Mouse (Mus musculus): ENCODE results near the gene H2al2a.

H2al2a gene

DNA sequence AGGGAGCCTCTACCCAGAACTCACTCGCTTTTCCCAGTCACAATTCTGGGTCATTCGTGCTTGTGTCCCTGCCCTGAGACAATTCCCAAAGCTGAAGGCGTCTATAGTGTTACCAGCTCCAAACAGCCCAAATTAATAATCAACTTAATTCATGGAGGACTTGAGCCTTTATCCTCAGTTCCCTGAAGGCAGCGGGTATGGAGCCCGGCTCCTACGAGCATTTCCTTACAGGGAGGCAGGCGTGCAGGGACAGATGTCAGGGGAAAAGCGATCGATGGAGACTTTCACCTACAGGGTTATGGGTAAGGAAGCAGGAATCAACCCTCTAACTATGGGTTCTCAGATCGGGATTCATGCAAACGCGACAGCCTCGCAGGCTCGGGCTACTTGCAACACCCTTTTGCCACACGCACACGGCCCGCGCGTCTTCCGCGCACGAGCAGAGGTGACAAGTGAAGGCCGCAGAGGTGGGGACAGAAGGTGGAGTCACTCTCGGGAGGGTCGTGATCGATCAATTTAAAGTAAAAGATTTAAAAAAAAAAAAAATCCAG lies 34.6 kb upstream of the H2al2a start:
- in situ Hi-C loops (cut with MboI; ENCODE audit: low pct_unique_long_range_greater_than_20kb in 1 of 2, low sequenced_read_pairs in 2 of 2, unreplicated experiment in 1 of 2) = loop anchor here in 1 of 2 experiments (10.0 kb wide), 1 partner anchor 663 kb away; the partner anchor contains the start of gene Spag6

DNA sequence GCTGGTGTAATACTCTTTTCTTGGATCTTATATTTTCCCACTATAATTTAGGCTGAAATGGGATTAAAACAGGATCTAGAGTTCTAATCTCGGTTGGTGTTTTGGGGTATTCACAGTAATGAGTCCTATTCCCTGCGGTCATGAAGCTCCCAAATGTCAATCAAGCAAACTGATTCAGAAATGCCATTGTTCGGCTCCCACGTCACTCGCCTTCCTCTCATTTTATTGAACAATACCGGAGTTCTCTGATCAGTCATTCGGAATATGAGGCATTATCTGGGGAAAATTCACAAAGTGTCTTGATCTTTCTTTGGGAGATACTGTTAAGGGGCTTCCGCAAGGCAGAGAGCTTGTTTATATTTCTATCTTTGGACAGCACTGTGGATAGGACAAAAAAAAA lies 33.8 kb upstream of the H2al2a start:
- in situ Hi-C loops (cut with MboI; ENCODE audit: low pct_unique_long_range_greater_than_20kb in 1 of 2, low sequenced_read_pairs in 2 of 2, unreplicated experiment in 1 of 2) = loop anchor here in 1 of 2 experiments (10.0 kb wide), 1 partner anchor 664 kb away; the partner anchor contains the start of gene Spag6

DNA sequence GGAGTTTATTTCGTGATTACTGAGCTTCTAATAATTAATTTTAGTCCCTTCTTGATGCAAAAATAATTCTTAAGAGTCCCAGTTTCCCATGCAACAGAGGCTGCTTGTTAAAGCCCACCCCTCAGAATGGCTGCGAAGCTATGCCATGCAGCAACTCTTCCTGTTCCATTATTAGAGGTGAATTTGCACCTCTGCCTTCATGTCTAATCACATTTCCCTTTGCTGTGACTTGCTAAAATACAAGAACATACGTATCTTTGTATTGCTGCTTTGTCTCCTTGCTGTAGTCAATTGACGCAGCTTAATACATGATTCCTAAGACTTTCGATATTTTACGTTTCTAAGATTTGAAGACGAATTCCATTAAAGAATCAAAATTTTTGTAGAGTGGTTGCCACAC lies 32.9 kb upstream of the H2al2a start:
- in situ Hi-C loops (cut with MboI; ENCODE audit: low pct_unique_long_range_greater_than_20kb in 1 of 2, low sequenced_read_pairs in 2 of 2, unreplicated experiment in 1 of 2) = loop anchor here (5.0 to 10.0 kb wide), 2 partner anchors 57 to 665 kb away; partner anchors contain the start of gene Spag6 (in 1 of the 2)

DNA sequence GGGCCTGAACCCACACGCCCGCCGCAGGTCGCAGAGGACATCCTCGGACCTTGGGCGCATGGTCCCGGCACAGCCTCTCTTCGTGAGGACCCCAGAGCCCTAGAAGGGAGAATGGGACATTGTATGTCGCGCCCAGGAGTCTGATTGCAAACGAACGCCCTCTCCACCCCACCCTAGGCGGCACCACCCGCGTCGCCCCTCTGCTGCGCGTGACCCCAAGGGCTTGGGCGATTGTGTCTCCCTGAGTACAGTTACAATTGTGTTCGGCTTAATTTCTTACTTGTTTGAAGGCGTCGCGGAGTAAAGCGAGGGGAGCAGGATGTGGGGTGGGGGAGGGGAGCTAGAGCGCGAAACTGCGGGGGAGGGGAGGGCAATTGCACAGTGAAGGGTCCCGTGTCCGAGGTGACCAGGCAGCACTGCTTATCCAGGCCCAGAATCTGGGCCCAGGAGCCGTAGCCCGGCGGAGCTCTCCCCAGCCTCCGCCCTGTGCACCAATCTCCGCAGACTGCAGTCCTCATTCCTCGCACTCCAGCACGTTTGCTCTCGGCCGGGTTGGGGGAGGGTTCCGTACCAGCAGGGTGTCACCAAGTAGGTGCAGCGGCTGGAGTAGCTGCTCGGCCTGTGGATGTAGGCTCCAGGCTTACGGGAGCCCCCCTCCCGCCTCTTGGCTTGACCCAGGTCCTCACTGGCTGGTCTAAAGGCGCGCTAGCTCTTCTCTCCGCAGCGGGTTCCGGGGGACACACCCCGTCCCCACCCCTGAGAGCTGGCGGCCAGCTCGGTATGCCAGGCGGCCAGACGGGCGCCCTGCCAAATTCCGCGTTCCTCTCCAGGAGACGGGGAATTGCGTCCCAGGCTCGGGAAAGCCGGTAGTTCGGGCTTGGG lies 31.6 kb upstream of the H2al2a start:
- in situ Hi-C loops (cut with MboI; ENCODE audit: low pct_unique_long_range_greater_than_20kb in 1 of 2, low sequenced_read_pairs in 2 of 2, unreplicated experiment in 1 of 2) = loop anchor here in 1 of 2 experiments (5.0 kb wide), 1 partner anchor 56 kb away; no protein-coding TSS in a partner anchor

DNA sequence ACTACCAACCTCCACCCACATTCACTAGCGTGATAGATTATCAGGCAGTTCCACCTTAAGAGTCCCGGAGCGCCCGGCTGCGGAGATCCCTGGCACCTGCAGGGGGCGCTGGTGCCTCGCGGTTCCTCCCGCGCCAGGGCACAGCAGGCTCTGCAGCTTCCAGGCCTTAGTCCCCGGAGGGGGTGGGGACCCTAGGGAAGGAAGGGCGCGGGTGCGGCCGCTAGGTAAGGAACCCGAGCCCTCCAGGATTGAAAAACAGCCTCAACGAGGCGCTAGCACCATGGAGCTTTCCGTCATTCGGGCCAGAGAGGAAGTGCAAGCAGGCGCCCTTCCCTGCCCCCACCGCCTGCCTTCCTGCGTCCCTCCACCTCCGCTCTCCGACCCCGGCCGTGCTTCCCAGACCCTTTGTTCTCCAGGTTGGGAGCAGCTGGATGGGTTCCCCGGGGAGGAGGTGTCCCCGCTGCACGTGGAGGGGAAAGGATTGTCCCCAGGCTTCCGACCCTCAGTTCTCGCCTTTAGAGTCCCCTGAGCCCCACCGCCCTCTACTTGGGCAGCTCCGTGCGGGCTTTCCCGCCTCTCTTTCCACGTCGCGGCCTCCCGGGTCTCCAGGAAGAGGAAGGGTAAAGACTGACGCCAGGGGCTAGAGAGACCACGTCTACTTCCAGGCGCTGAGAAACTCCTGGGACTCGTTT lies 30.8 kb upstream of the H2al2a start:
- in situ Hi-C loops (cut with MboI; ENCODE audit: low pct_unique_long_range_greater_than_20kb in 1 of 2, low sequenced_read_pairs in 2 of 2, unreplicated experiment in 1 of 2) = loop anchor here in 1 of 2 experiments (5.0 kb wide), 1 partner anchor 55 kb away; no protein-coding TSS in a partner anchor

DNA sequence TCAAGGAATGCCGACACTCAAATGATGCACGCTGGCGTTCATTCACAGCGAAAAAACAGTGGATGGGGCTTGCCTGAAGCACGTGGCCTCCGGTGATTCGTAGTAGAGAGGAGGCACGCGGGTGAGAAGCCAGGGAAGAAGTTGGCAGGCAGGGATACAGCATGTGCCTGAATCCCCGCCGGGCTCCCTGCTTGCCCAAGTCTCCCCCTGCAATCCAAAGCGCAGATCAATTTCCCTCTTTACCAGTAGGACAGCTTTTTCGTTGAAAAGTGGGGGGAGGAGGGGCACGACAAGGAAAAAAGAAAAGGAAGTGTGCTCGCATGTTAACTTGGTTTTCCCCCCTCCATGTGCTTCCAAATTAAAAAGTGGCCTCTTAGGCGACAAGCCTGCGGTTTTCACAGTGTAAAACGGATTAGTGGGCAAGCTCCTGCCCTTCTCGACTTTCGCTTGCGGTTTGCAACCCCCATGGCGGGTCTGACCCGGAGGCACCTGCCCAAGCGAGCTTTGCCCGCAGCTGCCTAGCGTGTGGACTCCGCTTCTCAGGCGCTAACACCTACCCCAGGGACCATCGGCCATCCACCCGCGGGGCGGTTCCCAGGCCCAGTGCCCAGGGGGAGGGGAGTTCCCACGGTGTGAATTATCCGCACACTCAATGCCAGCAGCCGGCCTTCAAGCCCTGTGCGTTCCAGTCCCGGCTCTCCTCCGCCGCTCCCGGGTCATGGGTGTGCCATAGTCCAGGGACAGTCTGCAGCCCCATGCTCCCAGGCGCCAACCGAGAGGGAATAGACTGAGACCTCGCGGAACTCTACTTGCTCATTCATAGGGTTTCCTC lies 29.6 kb upstream of the H2al2a start:
- in situ Hi-C loops (cut with MboI; ENCODE audit: low pct_unique_long_range_greater_than_20kb in 1 of 2, low sequenced_read_pairs in 2 of 2, unreplicated experiment in 1 of 2) = loop anchor here in 1 of 2 experiments (5.0 kb wide), 1 partner anchor 54 kb away; no protein-coding TSS in a partner anchor

DNA sequence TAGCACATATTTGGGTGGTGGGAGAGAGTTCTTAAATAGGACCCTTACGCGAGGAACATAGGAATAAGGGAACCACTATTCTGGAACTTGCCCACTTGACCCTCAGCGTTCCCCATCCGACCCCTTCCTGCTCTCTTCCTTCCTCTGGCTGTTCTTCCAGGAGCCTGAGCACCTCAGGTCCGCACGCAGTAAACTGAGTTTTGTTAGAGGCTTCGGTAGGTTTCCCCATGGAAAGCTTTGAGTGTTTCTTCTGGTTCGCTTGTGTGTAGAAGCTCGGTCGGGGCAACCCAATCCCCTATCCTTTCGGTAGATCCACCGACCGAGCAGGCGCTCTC lies 29.0 kb upstream of the H2al2a start:
- in situ Hi-C loops (cut with MboI; ENCODE audit: low pct_unique_long_range_greater_than_20kb in 1 of 2, low sequenced_read_pairs in 2 of 2, unreplicated experiment in 1 of 2) = loop anchor here in 1 of 2 experiments (5.0 kb wide), 1 partner anchor 53 kb away; no protein-coding TSS in a partner anchor

DNA sequence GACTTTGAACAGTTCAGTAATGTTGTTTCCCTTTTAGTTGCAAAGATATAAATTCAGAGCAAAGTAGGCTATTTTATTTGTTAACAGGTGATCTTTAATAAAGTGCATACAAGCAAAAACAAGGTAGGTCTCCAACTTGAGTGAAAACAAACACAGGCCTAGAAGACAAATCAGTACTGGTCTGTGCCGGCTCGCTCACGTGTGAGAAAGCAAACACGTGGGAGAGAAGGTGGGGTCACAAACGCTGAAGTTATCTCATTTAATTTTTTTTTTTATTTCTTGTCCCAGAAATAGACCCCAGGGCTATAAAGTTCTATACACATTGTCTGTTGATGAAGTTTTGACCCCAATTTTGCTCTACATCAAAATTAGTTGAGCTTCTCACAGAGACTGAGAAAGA lies 28.4 kb upstream of the H2al2a start:
- in situ Hi-C loops (cut with MboI; ENCODE audit: low pct_unique_long_range_greater_than_20kb in 1 of 2, low sequenced_read_pairs in 2 of 2, unreplicated experiment in 1 of 2) = loop anchor here in 1 of 2 experiments (5.0 kb wide), 1 partner anchor 53 kb away; no protein-coding TSS in a partner anchor

DNA sequence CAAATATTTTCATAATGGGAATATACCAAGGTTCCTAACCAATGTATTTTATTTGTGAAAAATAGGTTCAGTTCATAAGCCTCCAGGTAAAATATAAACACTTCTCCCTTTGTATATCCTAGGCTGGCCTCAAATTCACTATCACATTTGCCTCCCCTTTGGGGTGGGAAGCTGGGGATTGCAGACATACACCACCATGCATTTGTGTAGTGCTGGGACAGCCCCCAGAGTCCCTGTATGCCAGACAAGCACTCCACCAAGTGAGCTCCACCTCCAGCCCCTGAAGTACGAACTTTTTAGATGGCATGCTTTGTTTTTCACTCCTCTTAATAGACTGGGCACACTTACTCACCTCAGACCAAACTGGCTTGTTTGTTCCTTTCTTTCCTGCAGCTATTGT lies 26.1 kb upstream of the H2al2a start:
- in situ Hi-C loops (cut with MboI; ENCODE audit: low pct_unique_long_range_greater_than_20kb in 1 of 2, low sequenced_read_pairs in 2 of 2, unreplicated experiment in 1 of 2) = no loop called here

DNA sequence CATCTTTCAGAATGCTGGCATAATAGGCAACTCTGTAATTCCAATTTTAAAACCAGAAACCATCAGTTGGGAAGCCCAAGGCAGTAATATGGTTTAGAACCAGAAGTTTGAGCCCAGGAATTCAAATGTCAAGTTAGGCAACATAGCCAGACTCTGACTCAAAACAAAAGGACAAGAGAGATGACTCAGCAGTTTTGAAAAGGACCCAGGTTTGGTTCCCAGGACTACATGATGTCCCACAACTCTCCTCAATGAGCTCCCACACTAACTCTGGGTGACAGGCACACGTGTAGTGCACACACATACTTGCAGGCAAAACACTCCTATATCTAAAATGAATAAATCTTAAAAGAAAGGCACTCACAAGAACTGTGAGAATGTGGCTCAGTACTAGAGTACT lies 22.4 kb upstream of the H2al2a start:
- in situ Hi-C loops (cut with MboI; ENCODE audit: low pct_unique_long_range_greater_than_20kb in 1 of 2, low sequenced_read_pairs in 2 of 2, unreplicated experiment in 1 of 2) = no loop called here

DNA sequence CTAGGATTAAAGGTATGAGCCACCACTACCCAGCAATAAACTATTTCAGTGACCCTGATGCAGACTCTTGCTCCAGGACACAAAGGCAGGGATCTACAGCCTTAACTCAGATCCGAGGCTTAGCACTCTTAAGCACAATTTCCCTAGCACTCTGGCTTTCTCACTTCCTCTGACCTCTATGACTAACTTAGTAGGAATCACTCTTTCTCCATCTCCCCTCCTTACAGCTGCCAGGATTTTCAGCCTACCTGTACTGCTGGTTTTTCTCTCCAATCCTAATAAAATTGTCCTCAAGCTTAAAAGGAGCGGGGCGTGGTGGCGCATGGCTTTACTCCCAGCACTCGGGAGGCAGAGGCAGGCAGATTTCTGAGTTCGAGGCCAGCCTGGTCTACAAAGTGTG lies 20.6 kb upstream of the H2al2a start:
- in situ Hi-C loops (cut with MboI; ENCODE audit: low pct_unique_long_range_greater_than_20kb in 1 of 2, low sequenced_read_pairs in 2 of 2, unreplicated experiment in 1 of 2) = no loop called here

DNA sequence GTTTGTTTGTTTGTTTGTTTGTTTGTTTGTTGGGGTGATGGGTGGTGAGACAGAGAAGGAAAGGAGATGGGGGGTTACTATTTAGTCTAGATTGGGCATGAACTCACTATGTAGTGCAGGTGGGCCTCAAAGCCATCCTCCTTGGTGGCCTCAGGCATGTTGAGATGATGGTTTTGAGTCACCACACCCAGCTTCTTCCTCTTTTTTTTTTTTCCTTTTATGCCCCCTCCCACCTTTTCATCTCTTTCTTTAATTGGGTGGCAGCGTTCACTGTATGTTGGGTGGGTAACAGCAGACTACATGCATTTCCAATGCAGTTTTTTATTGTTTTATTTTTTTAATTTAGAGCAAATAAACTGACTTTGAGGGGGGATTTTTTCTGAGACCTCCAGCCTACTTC lies 19.9 kb upstream of the H2al2a start:
- in situ Hi-C loops (cut with MboI; ENCODE audit: low pct_unique_long_range_greater_than_20kb in 1 of 2, low sequenced_read_pairs in 2 of 2, unreplicated experiment in 1 of 2) = no loop called here

DNA sequence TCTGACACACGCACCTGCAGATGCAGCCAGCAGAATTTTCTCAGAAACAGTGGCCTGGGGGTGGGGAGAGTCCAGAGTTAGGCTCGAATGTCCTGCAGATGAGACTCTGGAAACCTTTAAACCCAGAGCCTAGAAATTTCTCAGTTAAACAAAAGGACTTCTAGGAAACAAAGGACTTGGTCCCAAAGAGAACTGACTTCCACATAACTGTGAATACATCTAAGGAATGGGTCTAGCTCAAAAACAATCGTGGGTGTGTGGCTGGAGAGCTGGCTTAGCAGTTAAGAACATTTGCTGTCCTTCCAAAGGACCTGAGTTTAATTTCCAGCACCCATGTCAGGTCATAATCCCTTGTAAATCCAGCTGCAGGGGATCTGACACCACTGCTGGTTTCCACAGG lies 18.8 kb upstream of the H2al2a start:
- in situ Hi-C loops (cut with MboI; ENCODE audit: low pct_unique_long_range_greater_than_20kb in 1 of 2, low sequenced_read_pairs in 2 of 2, unreplicated experiment in 1 of 2) = no loop called here

DNA sequence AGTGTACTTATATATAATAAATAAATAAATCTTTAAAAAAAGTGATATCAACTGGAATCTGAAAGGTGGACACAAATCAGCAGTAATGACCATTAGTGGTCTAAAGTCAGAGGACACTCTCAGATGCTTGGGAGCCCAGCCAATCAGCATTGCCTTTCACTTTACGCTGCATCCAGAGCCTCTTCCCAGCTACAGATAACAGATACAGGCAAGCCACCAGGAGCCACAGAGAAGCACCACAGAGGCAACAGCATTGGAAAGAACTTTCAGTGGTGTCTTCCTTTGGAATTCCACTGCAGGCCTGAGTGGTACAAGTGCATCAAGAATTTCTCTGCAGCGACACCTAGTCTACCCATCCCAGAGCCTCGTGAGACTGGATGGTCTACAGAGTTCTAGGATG lies 16.1 kb upstream of the H2al2a start:
- in situ Hi-C loops (cut with MboI; ENCODE audit: low pct_unique_long_range_greater_than_20kb in 1 of 2, low sequenced_read_pairs in 2 of 2, unreplicated experiment in 1 of 2) = no loop called here

DNA sequence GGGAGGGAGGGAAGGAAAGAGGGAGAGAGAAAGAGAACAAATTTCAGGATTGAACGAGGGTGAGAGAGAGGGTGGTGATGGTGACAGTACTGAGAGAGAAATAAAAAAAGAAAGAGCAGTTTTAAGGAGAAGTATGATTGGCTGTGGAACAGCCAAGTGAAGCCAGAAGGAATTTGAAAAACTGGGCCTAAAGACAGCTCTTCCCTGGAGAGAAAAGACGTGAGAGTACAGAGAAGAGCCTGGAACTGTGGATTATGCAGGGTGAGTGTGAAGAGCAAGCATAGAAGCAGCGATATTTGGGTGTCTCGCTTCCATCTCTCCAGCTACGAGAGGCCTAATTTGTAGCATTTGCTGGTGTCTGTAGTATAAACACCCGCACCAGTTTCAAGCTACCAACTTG lies 14.5 kb upstream of the H2al2a start:
- in situ Hi-C loops (cut with MboI; ENCODE audit: low pct_unique_long_range_greater_than_20kb in 1 of 2, low sequenced_read_pairs in 2 of 2, unreplicated experiment in 1 of 2) = no loop called here

DNA sequence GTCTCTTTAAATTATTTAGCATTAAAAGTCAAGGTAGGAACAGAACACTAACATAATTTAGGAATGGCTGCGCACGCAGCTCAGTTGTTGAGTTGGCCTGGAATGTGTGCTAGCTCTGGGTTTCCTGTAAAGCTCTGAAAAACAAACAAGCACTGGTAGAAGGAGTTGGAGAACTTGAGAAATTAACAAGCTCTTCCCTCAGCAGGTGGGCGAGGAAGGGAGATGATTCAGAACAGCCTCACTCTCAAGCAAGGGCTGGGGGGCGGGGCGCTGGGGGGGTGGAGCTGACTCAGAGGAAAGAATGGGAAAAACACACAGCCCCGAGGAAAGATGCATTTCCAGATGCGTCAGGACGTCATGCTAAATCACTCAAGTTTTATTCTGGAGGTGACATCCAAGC lies 8.4 kb upstream of the H2al2a start:
- in situ Hi-C loops (cut with MboI; ENCODE audit: low pct_unique_long_range_greater_than_20kb in 1 of 2, low sequenced_read_pairs in 2 of 2, unreplicated experiment in 1 of 2) = no loop called here

DNA sequence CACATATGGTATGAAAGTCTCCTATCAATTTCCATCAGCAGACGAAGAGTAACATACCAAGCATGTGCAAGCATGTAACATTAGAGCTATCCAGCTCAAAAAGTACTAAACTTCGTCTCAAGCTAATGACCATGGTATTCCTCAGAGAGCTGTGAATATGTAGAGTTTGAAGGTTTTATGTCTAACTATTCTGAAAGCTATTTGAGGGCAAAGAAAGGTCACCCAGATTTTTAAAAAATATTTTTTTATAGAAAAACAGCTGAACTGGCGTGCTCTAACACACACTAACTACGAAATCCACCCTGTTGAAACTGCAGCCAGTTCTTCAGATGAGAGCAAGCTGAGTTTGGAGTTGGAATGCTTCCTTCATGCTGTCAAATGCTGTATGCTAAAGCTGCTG lies 7.5 kb upstream of the H2al2a start:
- in situ Hi-C loops (cut with MboI; ENCODE audit: low pct_unique_long_range_greater_than_20kb in 1 of 2, low sequenced_read_pairs in 2 of 2, unreplicated experiment in 1 of 2) = no loop called here

DNA sequence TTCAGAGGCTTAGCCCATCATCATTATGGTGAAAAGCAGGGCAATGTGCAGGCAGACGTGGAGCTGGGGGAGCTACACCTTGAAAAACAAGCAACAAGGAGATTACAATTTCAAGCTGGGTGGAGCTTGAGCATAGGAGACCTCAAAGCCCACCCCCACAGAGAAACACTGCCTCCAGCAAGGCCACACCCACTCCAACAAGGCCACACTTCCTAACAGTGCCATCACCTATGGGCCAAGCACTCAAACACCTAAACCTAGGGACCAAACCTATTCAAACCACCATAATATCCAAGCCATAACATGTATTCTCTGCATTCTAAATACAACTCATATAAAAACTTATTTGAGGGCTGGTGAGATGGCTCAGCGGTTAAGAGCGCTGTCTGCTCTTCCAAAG lies 5.5 kb upstream of the H2al2a start:
- in situ Hi-C loops (cut with MboI; ENCODE audit: low pct_unique_long_range_greater_than_20kb in 1 of 2, low sequenced_read_pairs in 2 of 2, unreplicated experiment in 1 of 2) = no loop called here

Measured in mouse embryonic stem cell (cell line).